In the genomic region with DNA sequence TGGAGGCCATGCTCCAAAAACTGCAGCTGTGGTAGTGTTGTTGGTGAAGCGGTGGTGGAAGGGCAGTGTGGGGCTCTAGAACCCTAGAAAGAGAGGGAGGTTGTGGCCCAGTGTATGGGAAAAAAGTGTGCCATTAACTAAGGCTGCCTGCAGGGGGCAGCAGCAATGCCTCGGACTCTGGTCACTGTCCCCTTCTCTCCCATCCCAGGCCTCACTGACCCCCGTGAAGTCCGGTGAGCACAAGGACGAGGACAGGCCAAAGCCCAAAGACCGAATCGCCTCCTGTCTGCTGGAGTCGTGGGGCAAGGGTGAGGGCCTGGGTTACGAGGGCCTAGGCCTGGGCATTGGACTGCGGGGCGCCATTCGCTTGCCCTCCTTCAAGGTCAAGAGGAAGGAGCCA, we compare ENCODE assay signal across 1 mouse cellular context.
TF ChIP-seq lines count a peak whose summit lies in the region.

No protein-coding gene starts in this region.

TF ChIP-seq in MEL, 35 proteins besides CTCF, POLR2A, EP300 and RAD21:
- TF ChIP-seq NELFE (IDR thresholded peaks at IDR 0.05; ENCODE audit: low read depth, low read length), result no peak
- TF ChIP-seq SMC3 (IDR thresholded peaks at IDR 0.05; ENCODE audit: low read depth, low read length), result peak; percentile 34
